Comparison of ENCODE assay signal across 17 mouse cellular contexts in the genomic region with DNA sequence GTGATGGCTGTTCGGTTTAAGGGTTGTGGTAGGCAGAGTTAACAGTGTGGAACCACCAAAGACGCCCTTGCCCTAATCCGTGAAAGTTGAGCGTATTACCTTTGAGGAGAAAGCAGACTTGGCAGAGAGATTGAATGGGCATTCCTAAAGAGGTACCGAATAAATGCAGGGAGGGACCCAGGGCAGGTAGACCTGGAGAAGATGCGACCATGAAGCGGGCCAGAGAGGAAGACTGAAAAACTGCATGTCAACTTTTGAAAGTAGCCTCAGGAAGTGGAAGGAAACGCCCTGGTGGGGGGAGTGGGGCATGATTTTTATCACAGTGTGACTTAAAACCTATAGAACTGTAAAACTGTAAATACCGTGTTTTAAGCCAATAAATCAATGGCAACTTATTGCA. TPM values are rescaled to one million over a fixed set of nuclear protein-coding genes. Genes with fewer than 3 reads are reported as not detected.
DNase-seq lines count a peak whose midpoint lies in the region; ATAC-seq and TF ChIP-seq lines count a peak whose summit lies in the region.
"Had no signal": no experiment of that assay in that cellular context is flagged by ENCODE, and none has a peak within 500 bp of the region (broad histone marks: within the 10 kb centered on the region; RNA-seq: fewer than 3 reads in every experiment).

No protein-coding gene starts in this region.

- 85% methylated on average over 9 of the region's 9 CpGs for WGBS in heart, embryonic 13.5 days
- 48% methylated on average over 9 of the region's 9 CpGs for WGBS in kidney, postnatal 0 days
- WGBS in neural tube, embryonic 13.5 days, result 91% methylated on average over 9 of the region's 9 CpGs
- 78% methylated on average over 9 of the region's 9 CpGs for WGBS in stomach, postnatal 0 days

- no peak overlapping the region for H3K27ac ChIP-seq in heart, embryonic 13.5 days (replicated peaks)
- H3K27ac ChIP-seq in kidney, postnatal 0 days, result no peak overlapping the region
- no peak overlapping the region for H3K27ac ChIP-seq in neural tube, embryonic 13.5 days (replicated peaks)
- H3K27ac ChIP-seq in stomach, postnatal 0 days (replicated peaks), result no peak overlapping the region
- H3K27ac ChIP-seq: forebrain, embryonic 15.5 days; hindbrain, postnatal 0 days had no signal

- DNase-seq in heart, adult 8-10 months (ENCODE audit: low spot score), result no peak
- no peak for DNase-seq in kidney, postnatal 0 days (ENCODE audit: low spot score)
- no peak for DNase-seq in kidney, postnatal 36 days
- no peak for DNase-seq in neural tube, embryonic 10.5 days (ENCODE audit: extremely low spot score, low spot score)
- DNase-seq in stomach, postnatal 0 days (ENCODE audit: low spot score), result no peak
- no peak for DNase-seq in layer of hippocampus, adult 18-20 months (ENCODE audit: low spot score in 2 of 2)
- DNase-seq: adrenal gland, adult 8-10 months; cerebellum, adult 9-10 months; gastrocnemius, postnatal 10 days; liver; thymus, postnatal 14 days had no signal

- no peak for TF ChIP-seq CTCF in kidney, postnatal 0 days (IDR thresholded peaks at IDR 0.05; ENCODE audit: low read depth)
- no peak for TF ChIP-seq CTCF in stomach, postnatal 0 days (IDR thresholded peaks at IDR 0.05; ENCODE audit: low read depth)

- peak overlapping the region; percentile 78 for H3K4me2 ChIP-seq in heart, embryonic 13.5 days
- H3K4me2 ChIP-seq in kidney, postnatal 0 days (ENCODE audit: low read length), result peak overlapping the region; percentile 81
- H3K4me2 ChIP-seq in neural tube, embryonic 13.5 days, result no peak overlapping the region; the same call in 1 of the 2 replicates
- H3K4me2 ChIP-seq in stomach, postnatal 0 days (replicated peaks; ENCODE audit: low read depth), result peak overlapping the region; percentile 56; the same call in 1 of the 2 replicates
- H3K4me2 ChIP-seq: forebrain, embryonic 15.5 days had no signal

- H3K4me1 ChIP-seq in heart, embryonic 13.5 days, result peaks cover 59% of the 10 kb centered on the region
- no peaks in the 10 kb centered on the region for H3K4me1 ChIP-seq in kidney, postnatal 0 days (replicated peaks; ENCODE audit: insufficient read depth, low read length)
- peaks cover 16% of the 10 kb centered on the region for H3K4me1 ChIP-seq in neural tube, embryonic 13.5 days (replicated peaks)
- peaks cover 4% of the 10 kb centered on the region; the same call in 1 of the 2 replicates for H3K4me1 ChIP-seq in stomach, postnatal 0 days (replicated peaks; ENCODE audit: control insufficient read depth, insufficient read depth)

- 0 out of 2 replicates have a peak overlapping the region, but pooled peaks have one; percentile 91 for H3K9ac ChIP-seq in heart, embryonic 13.5 days
- H3K9ac ChIP-seq in kidney, postnatal 0 days (ENCODE audit: low read depth, low read length), result no peak overlapping the region; the same call in 1 of the 2 replicates
- no peak overlapping the region for H3K9ac ChIP-seq in neural tube, embryonic 13.5 days
- no peak overlapping the region for H3K9ac ChIP-seq in stomach, postnatal 0 days (ENCODE audit: low read length)
- H3K9ac ChIP-seq: forebrain, embryonic 15.5 days had no signal

- peaks cover 4% of the 10 kb centered on the region; the same call in 1 of the 2 replicates for H3K9me3 ChIP-seq in heart, embryonic 13.5 days
- no peaks in the 10 kb centered on the region for H3K9me3 ChIP-seq in kidney, postnatal 0 days (replicated peaks; ENCODE audit: low read length)
- H3K9me3 ChIP-seq in neural tube, embryonic 13.5 days, result no peaks in the 10 kb centered on the region
- H3K9me3 ChIP-seq in stomach, postnatal 0 days (ENCODE audit: control insufficient read depth, low read length), result no peaks in the 10 kb centered on the region
- H3K9me3 ChIP-seq: forebrain, embryonic 15.5 days; G1E had no signal

- no peaks in the 10 kb centered on the region for H3K27me3 ChIP-seq in heart, embryonic 13.5 days (replicated peaks)
- no peaks in the 10 kb centered on the region for H3K27me3 ChIP-seq in kidney, postnatal 0 days (ENCODE audit: insufficient read depth, low read length)
- H3K27me3 ChIP-seq in neural tube, embryonic 13.5 days, result peaks cover 35% of the 10 kb centered on the region
- no peaks in the 10 kb centered on the region for H3K27me3 ChIP-seq in stomach, postnatal 0 days (ENCODE audit: control insufficient read depth, insufficient read depth, low read length)
- H3K27me3 ChIP-seq: forebrain, embryonic 15.5 days had no signal

- no peak for ATAC-seq in heart, embryonic 13.5 days (ENCODE audit: extremely low read depth, insufficient number of reproducible peaks, low FRiP score, low TSS enrichment)
- ATAC-seq in kidney, postnatal 0 days (replicated peaks; ENCODE audit: low FRiP score, low read depth), result no peak
- ATAC-seq in neural tube, embryonic 13.5 days (ENCODE audit: low read depth), result no peak
- no peak for ATAC-seq in stomach, postnatal 0 days (ENCODE audit: low FRiP score, low TSS enrichment)
- ATAC-seq: forebrain, embryonic 15.5 days; hindbrain, postnatal 0 days had no signal

- no peak for TF ChIP-seq EP300 in stomach, postnatal 0 days (optimal IDR thresholded peaks at IDR 0.05)

- H3K36me3 ChIP-seq in heart, embryonic 13.5 days, result no peaks in the 10 kb centered on the region
- no peaks in the 10 kb centered on the region for H3K36me3 ChIP-seq in kidney, postnatal 0 days (ENCODE audit: insufficient read depth, low read length)
- H3K36me3 ChIP-seq in neural tube, embryonic 13.5 days, result no peaks in the 10 kb centered on the region
- no peaks in the 10 kb centered on the region for H3K36me3 ChIP-seq in stomach, postnatal 0 days (ENCODE audit: control insufficient read depth, insufficient read depth, low read length)
- H3K36me3 ChIP-seq: forebrain, embryonic 15.5 days; G1E had no signal

- H3K4me3 ChIP-seq in heart, embryonic 13.5 days, result peak overlapping the region; percentile 72
- H3K4me3 ChIP-seq in kidney, postnatal 0 days (replicated peaks; ENCODE audit: low read depth, low read length), result peak overlapping the region; percentile 79; the same call in 1 of the 2 replicates
- H3K4me3 ChIP-seq in neural tube, embryonic 13.5 days, result peak overlapping the region; percentile 52; the same call in 1 of the 2 replicates
- peak overlapping the region; percentile 60 for H3K4me3 ChIP-seq in stomach, postnatal 0 days (ENCODE audit: low read depth, low read length)
- H3K4me3 ChIP-seq: forebrain, embryonic 15.5 days had no signal

RNA-seq across cellular contexts. Expression of a gene that starts 2.3 kb away (rescaled TPM):
- polyA plus RNA-seq in heart, embryonic 13.5 days (2015; fragmentation: Nextera tagmentation; extraction: Ambion mirVana), result 7.8 and 9.5 TPM in 2 replicates
- 10 to 100 TPM in 1 of 4 experiments, 1 to 10 TPM in 3; 7.6 to 12.9 (median 9.2) TPM for total RNA-seq in heart, adult 8-10 months (2022)
- 12.1 and 15.3 TPM in 2 replicates for polyA plus RNA-seq in kidney, postnatal 0 days (2015; fragmentation: Nextera tagmentation; extraction: Ambion mirVana)
- 2.6 TPM in 2 replicates for polyA plus RNA-seq in neural tube, embryonic 13.5 days (2015; fragmentation: Nextera tagmentation; extraction: Ambion mirVana)
- polyA plus RNA-seq in stomach, postnatal 0 days (2015; fragmentation: Nextera tagmentation; extraction: Ambion mirVana), result 7.7 and 9.4 TPM in 2 replicates
- total RNA-seq in layer of hippocampus, adult 18-20 months (2021), result 1 to 10 TPM; 2.3 to 2.6 TPM
- total RNA-seq: G1E; hindbrain, postnatal 0 days; monocyte, adult 5-6 weeks had no signal

RNA-seq across cellular contexts. Expression of a gene that starts 2.4 kb away (rescaled TPM):
- polyA plus RNA-seq in heart, embryonic 13.5 days (2015; fragmentation: Nextera tagmentation; extraction: Ambion mirVana), result 22.5 and 26.2 TPM in 2 replicates
- total RNA-seq in heart, adult 8-10 months (2022), result 10 to 100 TPM; 24.4 to 34.2 (median 33.7) TPM
- 27.1 and 29.4 TPM in 2 replicates for polyA plus RNA-seq in kidney, postnatal 0 days (2015; fragmentation: Nextera tagmentation; extraction: Ambion mirVana)
- polyA plus RNA-seq in neural tube, embryonic 13.5 days (2015; fragmentation: Nextera tagmentation; extraction: Ambion mirVana), result 8.4 and 8.8 TPM in 2 replicates
- polyA plus RNA-seq in stomach, postnatal 0 days (2015; fragmentation: Nextera tagmentation; extraction: Ambion mirVana), result 14.6 and 18.4 TPM in 2 replicates
- 1 to 10 TPM; 4.2 to 4.4 TPM for total RNA-seq in layer of hippocampus, adult 18-20 months (2021)
- polyA plus RNA-seq: G1E had no signal

RNA-seq across cellular contexts. Expression of a gene that starts 9.4 kb away (rescaled TPM):
- 7.4 and 7.9 TPM in 2 replicates for polyA plus RNA-seq in heart, embryonic 13.5 days (2015; fragmentation: Nextera tagmentation; extraction: Ambion mirVana)
- total RNA-seq in heart, adult 8-10 months (2022), result 10 to 100 TPM; 14.1 to 19.2 (median 17.9) TPM
- polyA plus RNA-seq in kidney, postnatal 0 days (2015; fragmentation: Nextera tagmentation; extraction: Ambion mirVana), result 8.4 and 9.9 TPM in 2 replicates
- 4.2 and 4.5 TPM in 2 replicates for polyA plus RNA-seq in neural tube, embryonic 13.5 days (2015; fragmentation: Nextera tagmentation; extraction: Ambion mirVana)
- polyA plus RNA-seq in stomach, postnatal 0 days (2015; fragmentation: Nextera tagmentation; extraction: Ambion mirVana), result 4.9 and 5.5 TPM in 2 replicates
- 10 to 100 TPM; 20.3 to 23.3 TPM for total RNA-seq in layer of hippocampus, adult 18-20 months (2021)
